Mouse (Mus musculus) ES-E14 (cell line): ENCODE measurements at regions not wholly inside any gene's neighbourhood (a gene's known extent, or its start where the extent isn't known, plus 50 kb on each side); places are given as distances from the start of the nearest gene placed in this dataset.

Experiments
- CHD2 ChIP-seq: IDR thresholded peaks from 2 replicates; pipeline ENCODE4 v1.6.1; 2014; ENCODE audit warnings: mild to moderate bottlenecking, low read depth, low read length, inconsistent platforms
- HCFC1 ChIP-seq: IDR thresholded peaks from 2 replicates; pipeline ENCODE4 v1.6.1; 2012; ENCODE audit warnings: low read length, inconsistent platforms, borderline replicate concordance; ENCODE audit not compliant: insufficient read depth
- MAFK ChIP-seq: IDR thresholded peaks from 2 replicates; pipeline ENCODE4 v1.6.1; 2014; ENCODE audit warnings: mild to moderate bottlenecking, low read depth, low read length, inconsistent platforms; ENCODE audit not compliant: insufficient read depth
- ZC3H11A ChIP-seq: IDR thresholded peaks from 2 replicates; pipeline ENCODE4 v1.6.1; 2012; ENCODE audit warnings: low read depth, mild to moderate bottlenecking, inconsistent platforms, low read length, borderline replicate concordance
- ZNF384 ChIP-seq: IDR thresholded peaks from 2 replicates; pipeline ENCODE4 v1.6.1; 2012; ENCODE audit warnings: low read depth, low read length, inconsistent platforms

DNA sequence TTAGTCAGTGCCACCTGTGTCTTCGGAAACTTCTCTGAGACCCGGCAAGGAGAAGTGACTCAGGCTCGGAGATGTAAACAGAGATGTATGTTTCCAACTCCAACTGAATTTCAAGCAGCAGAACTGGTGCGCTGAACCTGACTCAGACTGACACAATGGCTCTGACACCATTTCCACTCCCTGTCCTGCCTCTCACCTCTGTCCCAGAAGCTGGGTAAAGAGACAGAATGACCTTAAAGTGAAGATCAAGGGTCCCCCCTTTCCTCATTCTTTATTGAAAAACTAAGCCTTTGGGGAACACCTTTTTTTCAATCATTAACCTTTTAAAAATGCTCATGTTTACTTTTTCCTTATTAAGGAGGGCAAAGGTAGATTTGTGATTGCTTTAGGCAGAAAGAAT, 979.4 kb upstream of the Lcorl start:
- TF ChIP-seq MAFK = no peak
- TF ChIP-seq ZNF384 = no peak
- no peak for TF ChIP-seq ZC3H11A
- no peak for TF ChIP-seq CHD2
- no peak for TF ChIP-seq HCFC1
